In the genomic region with DNA sequence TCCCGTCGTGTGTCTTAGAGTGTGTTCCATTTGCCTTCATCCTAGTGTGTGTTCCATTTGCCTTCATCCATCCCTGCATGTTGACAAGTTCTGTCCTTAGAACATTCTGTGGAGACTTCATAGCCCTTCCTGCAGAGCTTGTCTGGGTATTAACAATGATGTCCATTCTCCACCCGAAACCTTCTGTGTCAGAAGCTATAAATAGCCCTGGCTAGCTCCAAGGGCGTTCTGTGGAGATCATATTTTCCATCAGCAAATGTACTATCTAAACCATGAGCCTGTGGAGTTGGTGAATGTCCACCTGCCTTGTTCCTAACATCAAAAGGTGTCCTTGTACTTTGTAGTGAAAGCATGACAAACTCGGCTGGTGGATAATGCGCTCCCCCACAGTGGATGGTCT, we compare ENCODE assay signal across 20 mouse cellular contexts.
DNase-seq lines count a peak whose midpoint lies in the region; ATAC-seq lines count a peak whose summit lies in the region.
"Had no signal": no experiment of that assay in that cellular context is flagged by ENCODE, and none has a peak within 500 bp of the region (broad histone marks: within the 10 kb centered on the region; RNA-seq: fewer than 3 reads in every experiment).

No protein-coding gene starts in this region.

- H3K4me2 ChIP-seq in hindbrain, embryonic 12.5 days (replicated peaks): no peak overlapping the region
- H3K4me2 ChIP-seq in hindbrain, embryonic 11.5 days (replicated peaks; ENCODE audit: low read depth, low read length): no peak overlapping the region
- 0 out of 2 replicates have a peak overlapping the region, but pooled peaks have one; percentile 1 for H3K4me2 ChIP-seq in heart, embryonic 14.5 days (ENCODE audit: low read length)
- H3K4me2 ChIP-seq: embryonic facial prominence, embryonic 15.5 days; forebrain, embryonic 15.5 days; hindbrain, embryonic 15.5 days; intestine, embryonic 15.5 days; stomach, embryonic 15.5 days had no signal

- intact Hi-C loops in heart, postnatal 25 days (cut with DNase I): loop anchor here (2.0 kb wide), 1 partner anchor 50 kb away; no protein-coding TSS in a partner anchor
- intact Hi-C loops in heart, postnatal 10 days (cut with DNase I): no loop called here

- H3K27me3 ChIP-seq in hindbrain, embryonic 12.5 days: no peaks in the 10 kb centered on the region
- no peaks in the 10 kb centered on the region for H3K27me3 ChIP-seq in hindbrain, embryonic 11.5 days (ENCODE audit: control insufficient read depth, insufficient read depth, low read length)
- H3K27me3 ChIP-seq in heart, embryonic 14.5 days (ENCODE audit: control insufficient read depth, insufficient read depth, low read length): no peaks in the 10 kb centered on the region
- H3K27me3 ChIP-seq: embryonic facial prominence, embryonic 15.5 days; forebrain, embryonic 15.5 days; hindbrain, embryonic 15.5 days; intestine, embryonic 15.5 days; stomach, embryonic 15.5 days had no signal

- peak; percentile 87 for DNase-seq in heart, adult 11 months
- no peak for DNase-seq in heart, postnatal 25 days (ENCODE audit: low spot score)
- no peak for DNase-seq in hindbrain, embryonic 11.5 days (ENCODE audit: low spot score)
- DNase-seq in heart, postnatal 10 days: peak; percentile 25 to 35
- no peak for DNase-seq in layer of hippocampus, postnatal 14 days (ENCODE audit: low spot score in 2 of 2)
- DNase-seq: adrenal gland, postnatal 25 days; cerebellum, adult 11 months; cerebellum, adult 9-11 months; kidney, adult 9 months; kidney, postnatal 14 days; thymus, postnatal 25 days had no signal

- H3K9ac ChIP-seq in hindbrain, embryonic 12.5 days: no peak overlapping the region
- no peak overlapping the region for H3K9ac ChIP-seq in hindbrain, embryonic 11.5 days (ENCODE audit: low read depth, low read length)
- H3K9ac ChIP-seq in heart, embryonic 14.5 days (ENCODE audit: low read length): no peak overlapping the region
- H3K9ac ChIP-seq: embryonic facial prominence, embryonic 15.5 days; forebrain, embryonic 15.5 days; hindbrain, embryonic 15.5 days; intestine, embryonic 15.5 days; stomach, embryonic 15.5 days had no signal

- 0 out of 2 replicates have a peak, but pooled peaks cover 5% of the 10 kb centered on the region for H3K4me1 ChIP-seq in hindbrain, embryonic 12.5 days
- H3K4me1 ChIP-seq in hindbrain, embryonic 11.5 days (replicated peaks; ENCODE audit: control insufficient read depth, insufficient read depth, low read length): no peaks in the 10 kb centered on the region
- peaks cover 5 to 6% of the 10 kb centered on the region in 2 experiments; a peak in 3 of 4 replicates for H3K4me1 ChIP-seq in heart, embryonic 14.5 days (ENCODE audit: control insufficient read depth in 2 of 2, insufficient read depth in 2 of 2, low read length in 2 of 2)
- H3K4me1 ChIP-seq: embryonic facial prominence, embryonic 15.5 days; intestine, embryonic 15.5 days; stomach, embryonic 15.5 days had no signal

- no peaks in the 10 kb centered on the region for H3K9me3 ChIP-seq in hindbrain, embryonic 12.5 days (replicated peaks)
- H3K9me3 ChIP-seq in hindbrain, embryonic 11.5 days (ENCODE audit: control insufficient read depth, low read length): no peaks in the 10 kb centered on the region
- H3K9me3 ChIP-seq in heart, embryonic 14.5 days (ENCODE audit: control insufficient read depth, low read length): no peaks in the 10 kb centered on the region
- H3K9me3 ChIP-seq: embryonic facial prominence, embryonic 15.5 days; forebrain, embryonic 15.5 days; hindbrain, embryonic 15.5 days; intestine, embryonic 15.5 days; stomach, embryonic 15.5 days had no signal

- ATAC-seq in hindbrain, embryonic 12.5 days (ENCODE audit: low FRiP score): no peak
- no peak for ATAC-seq in hindbrain, embryonic 11.5 days (ENCODE audit: low FRiP score)
- no peak for ATAC-seq in heart, embryonic 14.5 days (ENCODE audit: insufficient number of reproducible peaks, insufficient read depth, low FRiP score, low read depth)
- ATAC-seq: activated CD4-positive, CD25-positive, alpha-beta regulatory T cell, adult 4 months; forebrain, embryonic 15.5 days; intestine, embryonic 15.5 days had no signal

- 92% methylated on average over 6 of the region's 6 CpGs for WGBS in hindbrain, embryonic 12.5 days
- 87% methylated on average over 6 of the region's 6 CpGs for WGBS in hindbrain, embryonic 11.5 days
- 50% methylated on average over 6 of the region's 6 CpGs for WGBS in heart, embryonic 14.5 days

- no peak overlapping the region for H3K4me3 ChIP-seq in hindbrain, embryonic 12.5 days
- H3K4me3 ChIP-seq in hindbrain, embryonic 11.5 days (ENCODE audit: low read depth, low read length): no peak overlapping the region
- no peak overlapping the region for H3K4me3 ChIP-seq in heart, embryonic 14.5 days (ENCODE audit: control insufficient read depth in 1 of 2, insufficient read depth in 1 of 2, low read depth in 1 of 2, low read length in 2 of 2)
- H3K4me3 ChIP-seq: embryonic facial prominence, embryonic 15.5 days; forebrain, embryonic 15.5 days; hindbrain, embryonic 15.5 days; intestine, embryonic 15.5 days; stomach, embryonic 15.5 days had no signal

- 0 out of 2 replicates have a peak, but pooled peaks cover 4% of the 10 kb centered on the region for H3K36me3 ChIP-seq in hindbrain, embryonic 12.5 days
- H3K36me3 ChIP-seq in hindbrain, embryonic 11.5 days (ENCODE audit: control insufficient read depth, insufficient read depth, low read length): no peaks in the 10 kb centered on the region
- no peaks in the 10 kb centered on the region for H3K36me3 ChIP-seq in heart, embryonic 14.5 days (ENCODE audit: control insufficient read depth, insufficient read depth, low read length)
- H3K36me3 ChIP-seq: embryonic facial prominence, embryonic 15.5 days; intestine, embryonic 15.5 days; stomach, embryonic 15.5 days had no signal

- H3K27ac ChIP-seq in hindbrain, embryonic 12.5 days: peak overlapping the region; percentile 17; the same call in 1 of the 2 replicates
- H3K27ac ChIP-seq in hindbrain, embryonic 11.5 days (ENCODE audit: low read depth, low read length): no peak overlapping the region
- H3K27ac ChIP-seq in heart, embryonic 14.5 days (replicated peaks in 1 of 2; ENCODE audit: control insufficient read depth in 1 of 2, insufficient read depth in 1 of 2, low read depth in 2 of 2, low read length in 2 of 2): peak overlapping the region in 1 of 2 experiments; percentile 60; a peak in 2 of 4 replicates
- H3K27ac ChIP-seq: embryonic facial prominence, embryonic 15.5 days; intestine, embryonic 15.5 days; macrophage; stomach, embryonic 15.5 days had no signal

Comparison
In these comparisons a context has a peak if more than half of its experiments do, and no peak if none do; other contexts are left out.
1. DNase-seq: peak in heart, adult 11 months (single experiment) and heart, postnatal 10 days (2 of 2); none in heart, postnatal 25 days (single experiment), hindbrain, embryonic 11.5 days (single experiment) and layer of hippocampus, postnatal 14 days (0 of 2).